Mouse (Mus musculus) stomach, embryonic 14.5 days (tissue): ENCODE measurements at regions not wholly inside any gene's neighbourhood (a gene's known extent, or its start where the extent isn't known, plus 50 kb on each side); places are given as distances from the start of the nearest gene placed in this dataset.

Source experiments
- ATAC-seq: fragments of 200-750 bp; cut with Nextera tagmentation; 2 replicates; pipeline ENCODE4 v1.8.0; 2017; ENCODE audit warnings: low read depth, moderate TSS enrichment; ENCODE audit not compliant: insufficient number of reproducible peaks, insufficient read depth, low FRiP score
- H3K27ac ChIP-seq: fragments of 300-500 bp; sonication (generic); 2 replicates; pipeline ENCODE4 v1.5.1; 2014; ENCODE audit warnings: mild to moderate bottlenecking, low read length, moderate library complexity, mixed read lengths
- H3K27me3 ChIP-seq: fragments of 300-500 bp; sonication (generic); 2 replicates; pipeline ENCODE4 v1.6.1; 2014; ENCODE audit warnings: low read length, control low read depth, mixed read lengths; ENCODE audit not compliant: control insufficient read depth, insufficient read depth
- H3K36me3 ChIP-seq: fragments of 300-500 bp; sonication (generic); 2 replicates; pipeline ENCODE4 v1.6.1; 2014; ENCODE audit warnings: mild to moderate bottlenecking, control low read depth, low read length, moderate library complexity, mixed read lengths; ENCODE audit not compliant: control insufficient read depth, insufficient read depth
- H3K4me1 ChIP-seq: fragments of 300-500 bp; sonication (generic); 2 replicates; pipeline ENCODE4 v1.6.1; 2014; ENCODE audit warnings: low read length, control low read depth, mixed read lengths; ENCODE audit not compliant: control insufficient read depth, insufficient read depth
- H3K4me2 ChIP-seq: fragments of 300-500 bp; sonication (generic); replicated peaks from 2 replicates; pipeline ENCODE4 v1.6.1; 2014; ENCODE audit warnings: low read depth, low read length, control low read depth
- H3K4me3 ChIP-seq: fragments of 300-500 bp; sonication (generic); 2 replicates; pipeline ENCODE4 v1.5.1; 2014; ENCODE audit warnings: low read depth, low read length, control low read depth
- H3K9ac ChIP-seq: fragments of 300-500 bp; sonication (generic); replicated peaks from 2 replicates; pipeline ENCODE4 v1.6.1; 2014; ENCODE audit warnings: low read depth, mild to moderate bottlenecking, control low read depth, low read length, moderate library complexity, mixed read lengths
- H3K9me3 ChIP-seq: fragments of 300-500 bp; sonication (generic); 2 replicates; pipeline ENCODE4 v1.6.1; 2016; ENCODE audit warnings: low read depth, low read length, control low read depth; ENCODE audit not compliant: control insufficient read depth
- WGBS: fragments of 180-500 bp; shearing (Covaris S2); extraction: QIAGEN DNeasy Blood & Tissue Kit; methylation state at CpG from one replicate; pipeline ENCODE4 v1.1.7; 2014; 5-methylcytosine and 5-hydroxymethylcytosine counted together

GRCm38 (mm10) chr11:40879589-40879988 is 124.5 kb upstream of the Ccng1 start:
- Histone ChIP-seq H3K4me2 (no peak overlapping the region), H3K9me3 (no peaks in the 10 kb centered on the region), H3K36me3 (no peaks in the 10 kb centered on the region), H3K4me3 (no peak overlapping the region), H3K27ac (no peak overlapping the region), H3K4me1 (no peaks in the 10 kb centered on the region), H3K9ac (no peak overlapping the region), H3K27me3 (no peaks in the 10 kb centered on the region)
- 84% methylated on average over 5 of the region's 5 CpGs for WGBS
- ATAC-seq = no peak

GRCm38 (mm10) chr11:40873002-40873401 is 117.9 kb upstream of the Ccng1 start:
- WGBS = 91% methylated on average over 2 of the region's 2 CpGs
- no peak for ATAC-seq
- no peak overlapping the region for H3K27ac ChIP-seq

GRCm38 (mm10) chr11:40865694-40866093 is 110.6 kb upstream of the Ccng1 start:
- no peak for ATAC-seq
- Histone ChIP-seq H3K4me1 (no peaks in the 10 kb centered on the region), H3K4me2 (no peak overlapping the region), H3K9ac (no peak overlapping the region), H3K4me3 (no peak overlapping the region), H3K36me3 (no peaks in the 10 kb centered on the region), H3K27me3 (no peaks in the 10 kb centered on the region), H3K9me3 (no peaks in the 10 kb centered on the region), H3K27ac (no peak overlapping the region)
- WGBS = 34% methylated on average over 2 of the region's 2 CpGs

More at GRCm38 (mm10) chr11:40873002-40873401, 117.9 kb upstream of the Ccng1 start:
- H3K9ac ChIP-seq = no peak overlapping the region
- H3K4me3 ChIP-seq = no peak overlapping the region
- no peaks in the 10 kb centered on the region for H3K9me3 ChIP-seq
- H3K4me2 ChIP-seq = no peak overlapping the region
- H3K27me3 ChIP-seq = no peaks in the 10 kb centered on the region
- H3K36me3 ChIP-seq = no peaks in the 10 kb centered on the region
- H3K4me1 ChIP-seq = no peaks in the 10 kb centered on the region

- peak overlapping the region; percentile 55; the same call in 1 of the 2 replicates for H3K27ac ChIP-seq
- H3K27me3 ChIP-seq = no peaks in the 10 kb centered on the region
- no peak for ATAC-seq
- H3K4me1 ChIP-seq = 0 out of 2 replicates have a peak, but pooled peaks cover 2% of the 10 kb centered on the region
- H3K4me2 ChIP-seq = no peak overlapping the region
- no peaks in the 10 kb centered on the region for H3K9me3 ChIP-seq
- H3K4me3 ChIP-seq = no peak overlapping the region
- H3K9ac ChIP-seq = no peak overlapping the region
- H3K36me3 ChIP-seq = no peaks in the 10 kb centered on the region
- 65% methylated on average over 1 of the region's 1 CpGs for WGBS
Observed at GRCm38 (mm10) chr11:40851361-40851760, 96.2 kb upstream of the Ccng1 start.

- Histone ChIP-seq H3K4me1 (0 out of 2 replicates have a peak, but pooled peaks cover 2% of the 10 kb centered on the region), H3K9me3 (no peaks in the 10 kb centered on the region), H3K4me3 (no peak overlapping the region), H3K27me3 (no peaks in the 10 kb centered on the region), H3K4me2 (no peak overlapping the region), H3K36me3 (no peaks in the 10 kb centered on the region), H3K9ac (no peak overlapping the region), H3K27ac (peak overlapping the region; percentile 55; the same call in 1 of the 2 replicates)
- 20% methylated on average over 4 of the region's 4 CpGs for WGBS
- ATAC-seq = peak; percentile 91
Observed at GRCm38 (mm10) chr11:40850652-40851092, 95.6 kb upstream of the Ccng1 start.

- ATAC-seq = no peak
Observed at GRCm38 (mm10) chr11:40846586-40846985, 91.5 kb upstream of the Ccng1 start.

GRCm38 (mm10) chr11:40835393-40835792 is 80.3 kb upstream of the Ccng1 start:
- Histone ChIP-seq H3K27me3 (no peaks in the 10 kb centered on the region), H3K4me2 (no peak overlapping the region), H3K4me3 (no peak overlapping the region), H3K36me3 (no peaks in the 10 kb centered on the region), H3K27ac (no peak overlapping the region), H3K9me3 (no peaks in the 10 kb centered on the region), H3K9ac (no peak overlapping the region), H3K4me1 (no peaks in the 10 kb centered on the region)
- WGBS = 43% methylated on average over 4 of the region's 4 CpGs
- no peak for ATAC-seq

More at GRCm38 (mm10) chr11:40846586-40846985, 91.5 kb upstream of the Ccng1 start:
- Histone ChIP-seq H3K36me3 (no peaks in the 10 kb centered on the region), H3K27ac (no peak overlapping the region), H3K4me1 (0 out of 2 replicates have a peak, but pooled peaks cover 2% of the 10 kb centered on the region), H3K27me3 (no peaks in the 10 kb centered on the region), H3K4me3 (no peak overlapping the region), H3K9me3 (no peaks in the 10 kb centered on the region), H3K9ac (no peak overlapping the region), H3K4me2 (no peak overlapping the region)
- 67% methylated on average over 1 of the region's 1 CpGs for WGBS
